Mouse (Mus musculus) left cerebral cortex, adult 18-20 months (tissue): Measurements from ENCODE around the gene Rgl1. TPM values are rescaled to one million over a fixed set of nuclear protein-coding genes. Genes with fewer than 3 reads are reported as not detected.
"Not testable (repeated sequence)": the region's sequence is repeated elsewhere in the genome, so short reads cannot be mapped to it uniquely, and the experiment has no call there.

Source experiments
- DNase-seq, 2 experiments: peaks; one replicate each; pipeline ENCODE4 v3.0.0; 2021 to 2022; ENCODE audit warnings: low spot score in 2 of 2, mixed read lengths in 1 of 2
- total RNA-seq, 2 experiments: library from RNA; stranded (reverse); gene quantifications; 2 replicates each; pipeline ENCODE4 v1.2.3; 2021

The Rgl1 gene
- total RNA-seq, 2 experiments from 2014 or later, result 111 to 116 TPM

- no peak for DNase-seq
Observed at GRCm38 (mm10) chr1:152669446-152670180, 96.5 kb downstream of the Rgl1 start.

DNA sequence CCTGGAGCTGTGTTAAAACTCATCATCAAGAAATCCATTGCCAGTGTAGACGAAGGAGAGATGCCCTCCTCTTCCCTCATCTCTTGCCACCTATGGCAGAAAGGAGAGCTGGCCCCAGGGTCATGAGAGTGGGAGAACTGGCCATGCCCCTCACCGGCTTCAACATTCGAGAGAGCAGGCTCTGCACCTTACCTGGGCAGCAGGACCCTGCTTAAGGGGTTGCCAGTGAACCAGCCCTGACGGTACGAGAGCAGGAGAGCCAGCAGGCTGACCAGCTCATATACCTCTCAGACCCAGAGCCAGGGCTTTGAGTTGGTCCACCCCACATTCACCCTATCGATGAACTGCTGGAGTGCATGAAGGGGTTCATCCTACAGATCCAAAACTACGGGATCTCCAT is 105.7 kb downstream of the Rgl1 start:
- no peak for DNase-seq

DNA sequence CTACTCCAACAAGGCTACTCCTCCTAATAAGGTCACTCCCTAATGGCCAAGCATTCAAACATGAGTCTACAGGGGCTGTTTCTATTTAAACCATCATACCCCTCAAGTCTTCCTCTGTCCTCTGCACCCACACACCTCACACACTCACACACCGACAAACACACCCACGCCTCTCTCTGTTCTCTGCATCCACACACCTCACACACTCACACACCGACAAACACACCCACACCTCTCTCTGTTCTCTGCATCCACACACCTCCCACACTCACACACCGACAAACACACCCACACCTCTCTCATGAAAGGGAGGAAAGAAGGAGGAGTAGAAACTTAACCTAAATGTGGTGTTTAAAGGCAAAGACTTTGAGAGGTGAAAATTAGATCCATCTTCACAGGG is 106.2 kb downstream of the Rgl1 start:
- DNase-seq, result peak in 1 of 2 experiments; percentile 31

DNA sequence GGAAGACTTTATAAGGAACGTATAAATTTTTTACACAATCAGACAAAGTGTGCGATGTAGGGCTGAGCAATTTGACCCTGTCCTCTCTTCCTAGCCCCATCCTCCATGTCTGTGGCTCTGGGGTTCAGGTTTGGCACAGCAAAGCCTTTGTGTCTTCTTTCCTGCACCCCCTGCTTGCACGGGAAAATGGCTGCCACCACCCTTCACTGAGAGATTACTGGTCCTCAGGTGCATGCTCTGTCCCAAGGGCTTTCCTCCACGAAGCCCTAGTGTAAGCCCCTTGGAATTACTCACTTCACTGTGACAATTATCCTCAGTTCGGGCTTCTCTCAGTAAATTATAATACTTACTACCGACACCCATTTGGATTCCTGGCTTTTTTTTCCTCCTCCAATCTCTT is 109.5 kb downstream of the Rgl1 start:
- no peak for DNase-seq

- no peak for DNase-seq
Observed at GRCm38 (mm10) chr1:152654851-152655250, 111.3 kb downstream of the Rgl1 start.

DNA sequence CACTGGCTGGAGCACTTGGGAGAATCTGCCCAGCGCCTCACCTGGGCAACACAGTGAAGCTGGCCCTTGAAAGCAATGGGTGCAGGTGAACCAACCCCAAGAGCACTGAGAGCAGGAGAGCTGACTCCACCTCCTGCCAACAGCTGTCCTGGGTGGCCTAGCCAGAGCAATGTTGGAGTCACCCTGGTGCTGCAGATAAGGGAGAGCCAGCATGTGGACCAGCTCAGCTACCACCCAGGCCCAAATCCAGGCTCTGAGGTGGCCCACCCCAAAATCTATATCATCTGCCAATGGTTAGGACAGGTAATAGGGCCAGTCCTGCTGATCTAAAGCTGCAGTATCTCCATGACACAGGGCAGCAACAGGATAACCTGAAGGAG is 114.7 kb downstream of the Rgl1 start:
- DNase-seq, result no peak

DNA sequence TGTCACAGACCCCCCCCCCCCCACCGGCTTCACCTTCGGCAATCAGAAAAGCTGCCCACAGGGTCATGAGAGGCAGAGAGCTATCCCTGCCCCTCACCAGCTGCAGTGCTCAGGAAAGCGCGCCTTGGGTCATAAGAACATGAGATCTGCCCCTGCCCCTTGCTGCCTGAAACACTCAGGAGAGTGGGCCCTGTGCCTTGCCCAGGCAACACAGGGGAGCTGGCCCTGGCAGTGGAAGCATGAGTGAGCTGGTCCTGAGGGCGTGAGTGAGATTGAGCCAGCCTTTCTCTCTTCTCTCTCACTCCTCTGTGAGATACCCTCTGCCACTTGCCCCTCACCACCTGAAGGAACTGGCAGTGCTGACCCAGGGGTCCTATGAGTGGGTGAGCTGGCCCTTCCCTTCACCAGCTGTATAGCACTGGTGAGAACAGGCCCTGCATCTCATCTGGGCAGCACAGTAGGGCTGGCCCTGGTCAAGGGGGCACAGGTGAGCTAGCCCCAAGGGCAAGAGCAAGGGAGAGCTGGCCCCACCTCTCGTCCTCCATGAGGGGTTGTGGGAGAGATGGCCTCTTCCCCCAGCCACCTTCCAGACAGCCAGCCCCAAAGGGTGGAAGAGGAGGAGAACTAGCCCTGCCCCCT is 115.2 kb downstream of the Rgl1 start:
- no peak for DNase-seq

DNA sequence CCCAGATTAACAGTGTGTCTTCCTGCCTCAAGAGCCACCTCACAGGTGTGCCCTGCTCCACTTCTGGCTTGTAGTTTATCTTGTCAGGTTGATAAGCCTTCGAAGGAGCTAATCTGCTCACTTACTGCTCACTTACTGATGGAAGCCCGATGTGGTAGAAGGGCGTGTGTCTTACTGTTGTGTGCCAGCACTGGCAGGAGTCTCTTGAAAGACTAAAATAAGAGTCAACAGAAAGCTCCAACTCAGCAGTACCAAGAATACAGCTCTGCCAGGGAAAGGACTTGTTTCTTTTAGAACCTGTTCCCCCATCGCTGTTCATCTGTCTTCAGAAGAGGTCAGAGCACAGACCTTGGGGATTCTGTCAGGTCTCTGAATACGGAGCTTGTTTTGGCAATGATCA is 118.1 kb downstream of the Rgl1 start:
- DNase-seq, result no peak

DNA sequence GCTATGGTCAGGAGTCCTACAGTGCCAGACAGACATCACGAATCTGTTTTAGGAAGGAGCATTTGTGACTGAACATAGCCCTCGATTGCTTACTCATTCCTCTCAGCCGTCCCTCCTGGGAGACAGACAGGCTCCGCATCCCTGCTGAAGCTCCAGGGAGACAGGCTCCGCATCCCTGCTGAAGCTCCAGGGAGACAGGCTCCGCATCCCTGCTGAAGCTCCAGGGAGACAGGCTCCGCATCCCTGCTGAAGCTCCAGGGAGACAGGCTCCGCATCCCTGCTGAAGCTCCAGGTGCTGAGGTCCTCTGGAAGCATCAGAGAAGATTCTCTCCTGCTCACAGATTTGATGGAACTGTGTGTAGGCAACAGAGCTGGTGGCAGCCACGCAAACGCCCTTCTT is 123.9 kb downstream of the Rgl1 start:
- not testable (repeated sequence) for DNase-seq

DNA sequence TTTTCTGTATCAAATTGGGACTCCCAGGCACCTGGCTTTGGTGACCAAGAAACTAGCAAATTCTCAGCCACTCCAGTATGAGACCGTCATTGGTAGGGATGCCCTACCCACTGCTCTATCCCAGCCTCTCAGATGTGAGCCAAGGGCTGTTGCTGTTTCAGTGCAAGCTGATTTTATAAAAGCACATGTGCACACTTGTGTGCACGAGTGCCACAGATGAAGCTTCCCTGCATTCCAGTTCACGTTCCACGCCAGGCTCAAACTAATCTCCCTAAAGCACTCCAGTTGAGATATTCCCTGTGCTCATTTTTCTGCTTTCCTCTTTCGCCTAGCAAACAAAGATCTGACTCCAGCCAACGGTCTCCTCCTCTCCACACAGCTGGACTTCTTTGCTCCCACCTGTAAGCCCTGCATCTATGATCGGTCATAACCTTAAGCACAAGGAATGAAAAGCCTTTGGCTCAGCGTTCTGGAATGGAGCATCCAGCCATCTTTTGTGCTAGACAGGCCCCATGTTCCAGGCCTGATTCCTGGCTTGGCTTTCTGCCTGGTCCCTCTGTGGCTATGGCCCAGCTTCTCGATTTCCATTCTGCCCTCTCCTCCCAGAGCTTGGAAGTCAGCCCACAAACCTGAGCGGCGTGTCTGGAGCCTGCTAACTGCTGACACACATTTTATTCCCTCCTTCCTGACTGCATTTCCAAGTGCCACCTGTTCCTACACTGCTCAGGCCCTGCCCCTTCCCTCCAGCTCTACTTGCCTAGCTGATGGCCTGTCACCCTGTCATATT is 125.8 kb downstream of the Rgl1 start:
- peak; percentile 53 to 62 for DNase-seq

GRCm38 (mm10) chr1:152639344-152639743 is 126.8 kb downstream of the Rgl1 start:
- no peak for DNase-seq

DNA sequence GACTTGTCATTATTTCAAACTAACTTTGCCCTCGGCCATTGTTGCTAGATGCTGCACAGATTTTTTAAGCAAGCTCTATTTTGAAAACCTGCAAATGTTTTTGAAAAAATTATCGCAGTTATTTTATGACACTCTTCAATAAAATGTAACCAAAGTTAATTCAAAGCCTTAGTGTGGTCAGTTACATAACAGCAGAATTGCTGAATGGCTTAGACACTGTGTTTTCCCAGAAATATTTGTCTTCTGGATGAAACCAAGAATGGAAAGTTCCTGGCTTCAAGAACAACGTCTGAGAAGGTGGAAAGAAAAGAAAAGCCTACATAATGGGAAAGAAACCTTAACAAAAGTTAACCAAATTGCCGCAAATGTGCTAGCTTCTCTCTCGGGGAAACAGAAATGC is 131.5 kb downstream of the Rgl1 start:
- DNase-seq, result no peak

- no peak for DNase-seq
Observed at GRCm38 (mm10) chr1:152629780-152630179, 136.4 kb downstream of the Rgl1 start.

- no peak for DNase-seq
Observed at GRCm38 (mm10) chr1:152625651-152626050, 140.5 kb downstream of the Rgl1 start.

DNA sequence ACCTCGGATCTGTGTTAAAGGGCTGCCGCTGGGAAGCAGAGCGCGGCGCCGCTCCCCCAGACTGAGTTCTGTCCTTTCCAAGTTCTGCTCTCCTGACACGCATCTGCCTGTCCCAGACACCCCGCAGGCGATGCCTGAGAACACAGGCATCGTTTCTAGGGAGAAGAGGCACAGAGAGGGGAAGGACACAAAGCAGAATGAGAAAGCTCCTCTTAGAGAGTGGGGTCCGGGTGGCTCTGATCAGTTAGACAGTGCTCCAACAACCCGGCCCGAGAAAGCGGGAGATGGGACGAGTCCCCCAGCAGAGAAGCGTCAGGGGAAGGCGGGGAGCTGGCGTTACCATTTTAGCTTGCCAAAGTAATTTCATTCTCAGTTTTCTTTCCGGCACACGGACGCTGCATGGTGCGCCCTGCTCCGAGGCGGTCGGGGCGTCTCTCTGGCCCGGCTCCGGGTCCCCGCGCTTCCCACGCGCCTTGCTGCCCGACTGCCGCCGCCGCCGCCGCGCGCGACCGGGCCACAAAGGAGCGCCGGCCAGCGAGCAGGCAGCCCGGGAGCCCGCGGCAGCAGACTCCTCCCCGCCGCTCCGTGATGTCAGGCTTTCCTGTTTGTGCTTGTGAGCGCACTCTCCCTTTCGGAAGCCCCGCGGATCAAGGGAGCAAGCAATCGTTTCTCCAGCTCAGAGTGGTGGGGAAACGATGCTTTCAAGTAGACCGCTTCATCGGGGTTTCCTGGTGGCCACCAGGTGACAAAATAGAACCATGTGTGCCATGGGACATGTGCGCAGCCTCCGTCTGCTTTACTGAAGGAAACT is 141.3 kb downstream of the Rgl1 start:
- peak; percentile 47 to 59 for DNase-seq

- no peak for DNase-seq
Observed at GRCm38 (mm10) chr1:152623375-152624270, 142.5 kb downstream of the Rgl1 start.

GRCm38 (mm10) chr1:152622765-152623211 is 143.4 kb downstream of the Rgl1 start:
- DNase-seq, result no peak

DNA sequence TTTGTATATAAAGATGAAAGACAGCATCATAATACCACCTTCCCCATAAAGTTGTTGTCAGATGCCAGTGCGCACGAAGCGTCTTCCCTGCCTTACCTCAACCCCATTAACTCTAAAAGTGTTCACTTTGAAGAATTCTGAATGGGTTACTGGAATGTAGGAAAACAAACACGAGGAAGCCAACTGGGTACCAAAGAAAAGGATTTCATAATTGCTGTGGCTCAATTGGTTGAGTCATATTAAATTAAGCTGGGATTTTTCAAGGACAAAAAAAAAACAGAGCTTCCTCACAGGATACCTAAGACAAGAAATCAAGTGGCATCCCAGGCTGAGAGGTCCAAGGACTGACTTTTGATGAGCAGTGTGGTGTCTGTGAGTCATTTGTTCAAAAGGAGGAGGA is 144.5 kb downstream of the Rgl1 start:
- no peak for DNase-seq

DNA sequence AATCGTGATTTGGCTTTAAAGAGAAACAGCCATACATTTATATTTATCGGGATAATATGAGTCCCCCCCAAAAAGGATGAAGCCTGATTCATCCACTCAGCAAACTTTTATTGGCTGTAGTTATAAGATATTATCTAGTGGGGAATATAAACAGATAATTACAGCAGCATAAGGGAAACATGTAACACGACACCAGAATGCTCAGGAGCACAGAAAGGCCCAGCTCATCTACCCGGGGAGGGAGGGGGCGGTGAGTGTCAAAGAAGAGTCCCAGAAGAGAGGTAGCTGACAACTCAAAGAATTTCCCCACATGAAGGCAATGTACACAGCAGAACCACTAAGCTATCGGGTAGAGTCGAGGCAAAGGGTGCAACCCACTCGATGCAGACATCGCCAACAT is 146.8 kb downstream of the Rgl1 start:
- no peak for DNase-seq

- DNase-seq, result no peak
Observed at GRCm38 (mm10) chr1:152618896-152619295, 147.3 kb downstream of the Rgl1 start.
